Mouse (Mus musculus) embryo, embryonic 10.5 days (tissue): ENCODE measurements around the gene 1700093K21Rik.
"Not testable (repeated sequence)": the region's sequence is repeated elsewhere in the genome, so short reads cannot be mapped to it uniquely, and the experiment has no call there.

ENCODE experiments used
- DNase-seq: peaks from one replicate; pipeline ENCODE4 v3.0.0-alpha.2; 2015; ENCODE audit warnings: low spot score

The 1700093K21Rik gene

GRCm38 (mm10) chr11:23520473-23521205, at the start of gene 1700093K21Rik:
Gene 1700093K21Rik (minus strand): TSS chr11:23521155.
- no peak for DNase-seq

GRCm38 (mm10) chr11:23570130-23570529, 49.2 kb upstream of the 1700093K21Rik start:
- DNase-seq: no peak

- DNase-seq: peak; percentile 89
Measured at GRCm38 (mm10) chr11:23565761-23566160, 44.8 kb upstream of the 1700093K21Rik start.

GRCm38 (mm10) chr11:23557039-23557630, 36.2 kb upstream of the 1700093K21Rik start:
- peak; percentile 8 for DNase-seq

GRCm38 (mm10) chr11:23537446-23537845, 16.5 kb upstream of the 1700093K21Rik start:
- no peak for DNase-seq

- no peak for DNase-seq
Measured at GRCm38 (mm10) chr11:23518981-23519380, 2.0 kb downstream of the 1700093K21Rik start.

- DNase-seq: no peak
Measured at GRCm38 (mm10) chr11:23515315-23515714, 5.6 kb downstream of the 1700093K21Rik start.

- DNase-seq: not testable (repeated sequence)
Measured at GRCm38 (mm10) chr11:23514785-23515184, 6.2 kb downstream of the 1700093K21Rik start.

- not testable (repeated sequence) for DNase-seq
Measured at GRCm38 (mm10) chr11:23504801-23505200, 16.2 kb downstream of the 1700093K21Rik start.

- DNase-seq: peak; percentile 37
Measured at GRCm38 (mm10) chr11:23498609-23499008, 22.3 kb downstream of the 1700093K21Rik start.

GRCm38 (mm10) chr11:23497718-23498509, 23.0 kb downstream of the 1700093K21Rik start, which contains the start of gene Ahsa2:
Gene Ahsa2 (minus strand): TSS chr11:23498030.
- DNase-seq: peak; percentile 98

GRCm38 (mm10) chr11:23497335-23497717, 23.6 kb downstream of the 1700093K21Rik start:
- DNase-seq: peak; percentile 84

GRCm38 (mm10) chr11:23496661-23497060, 24.3 kb downstream of the 1700093K21Rik start:
- no peak for DNase-seq

- no peak for DNase-seq
Measured at GRCm38 (mm10) chr11:23495231-23495630, 25.7 kb downstream of the 1700093K21Rik start.

GRCm38 (mm10) chr11:23492048-23492790, 28.7 kb downstream of the 1700093K21Rik start:
- no peak for DNase-seq

- no peak for DNase-seq
Measured at GRCm38 (mm10) chr11:23489955-23490354, 31.0 kb downstream of the 1700093K21Rik start.
